Mouse (Mus musculus): Measurements from ENCODE around the gene Nol3. TPM values are rescaled to one million over a fixed set of nuclear protein-coding genes. Genes with fewer than 3 reads are reported as not detected.
"Not testable (repeated sequence)": the region's sequence is repeated elsewhere in the genome, so short reads cannot be mapped to it uniquely, and the experiment has no call there.

Nol3 gene
- total RNA-seq (2021), result 11.5 and 13.4 TPM in 2 replicates
- long read RNA-seq, experiment 1, partial matches to known transcripts, result 2 of 6 reads
- long read RNA-seq, experiment 1, other reads (novel, unspliced or antisense), result 0 of 6 reads
- long read RNA-seq, experiment 2, partial matches to known transcripts, result 10 of 16 reads
- long read RNA-seq, experiment 2, other reads (novel, unspliced or antisense), result 2 of 16 reads

GRCm38 (mm10) chr8:105275840-105276239 lies at the start of gene Nol3:
Gene Nol3, plus strand, starts transcription at chr8:105276140.
- DNase-seq, result no peak

GRCm38 (mm10) chr8:105231503-105232320 lies 44.2 kb upstream of the Nol3 start:
- DNase-seq, result no peak

DNA sequence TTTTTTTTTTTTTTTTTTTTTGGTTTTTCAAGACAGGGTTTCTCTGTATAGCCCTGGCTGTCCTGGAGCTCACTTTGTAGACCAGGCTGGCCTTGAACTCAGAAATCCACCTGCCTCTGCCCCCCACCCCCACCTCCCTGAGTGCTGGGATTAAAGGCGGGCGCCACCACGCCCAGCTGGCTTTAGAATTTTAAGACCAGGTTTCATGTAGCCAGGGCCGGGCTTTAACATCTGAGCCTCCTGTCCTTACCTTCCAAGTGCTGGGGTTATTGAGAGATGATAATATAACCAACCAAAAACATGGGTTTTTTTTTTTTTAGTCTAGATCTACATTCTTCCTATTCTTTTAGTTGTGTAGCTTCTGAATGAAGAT lies 43.6 kb upstream of the Nol3 start:
- not testable (repeated sequence) for DNase-seq

DNA sequence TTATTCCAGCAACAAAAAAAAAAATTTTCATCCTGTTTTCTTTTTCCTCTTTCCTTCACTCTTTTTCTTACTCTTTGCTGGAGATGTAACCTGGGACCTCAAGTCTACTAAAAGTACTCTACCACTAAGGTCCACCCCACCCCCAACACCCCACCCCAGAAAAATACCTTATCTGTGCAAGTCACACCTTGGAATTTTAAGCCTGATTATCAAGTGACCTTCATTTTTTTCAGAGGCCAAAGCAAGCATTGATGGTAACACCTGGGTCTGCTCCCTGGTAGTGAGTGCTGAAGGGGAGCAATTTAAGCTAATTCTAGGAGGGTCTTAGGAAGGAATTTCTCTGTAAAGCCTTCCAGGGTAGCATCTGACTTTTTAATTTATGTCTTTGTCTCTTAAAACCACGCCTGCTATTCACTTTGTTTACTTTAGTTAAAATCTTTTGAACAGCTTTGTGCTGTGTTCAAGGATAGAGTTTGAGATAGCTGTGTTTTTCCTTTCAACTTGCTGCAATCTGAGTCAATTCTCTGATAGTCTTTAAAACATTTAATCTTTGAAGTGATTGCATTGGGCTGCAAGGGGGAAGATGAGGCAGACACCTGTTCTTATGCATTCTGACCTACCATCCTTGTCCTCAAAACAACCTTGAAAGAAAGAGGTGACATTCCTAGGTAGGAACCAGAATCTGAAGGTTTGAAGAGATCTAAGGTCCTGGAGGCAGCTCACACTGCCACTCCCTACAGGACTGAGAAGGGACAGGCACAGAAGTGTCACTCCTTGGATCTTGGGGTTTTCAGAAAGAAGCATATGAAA lies 42.6 kb upstream of the Nol3 start:
- DNase-seq, result no peak

- no peak for DNase-seq
Measured at GRCm38 (mm10) chr8:105235206-105235605, 40.7 kb upstream of the Nol3 start.

- no peak for DNase-seq
Measured at GRCm38 (mm10) chr8:105237442-105238142, 38.3 kb upstream of the Nol3 start.

- DNase-seq, result no peak
Measured at GRCm38 (mm10) chr8:105241016-105241415, 34.9 kb upstream of the Nol3 start.

DNA sequence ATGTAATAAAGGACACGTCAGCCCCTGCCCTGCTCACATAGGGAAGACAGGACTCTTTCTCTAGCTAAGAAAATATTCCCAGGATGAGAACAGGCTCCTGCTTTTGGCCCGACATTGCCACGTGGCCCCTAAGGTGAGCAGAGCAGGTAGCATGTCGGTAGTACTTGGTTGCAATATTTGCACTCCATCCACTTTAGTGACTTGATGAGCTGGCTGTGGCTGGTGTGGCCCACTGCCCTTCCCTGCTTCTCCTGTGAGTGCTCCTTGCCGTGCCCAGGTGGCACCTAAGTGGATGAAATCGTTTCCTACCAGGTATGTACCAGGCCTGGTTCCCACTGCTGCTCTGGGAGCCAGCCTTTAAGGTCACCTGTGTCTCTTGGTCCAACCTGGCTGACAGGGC lies 24.0 kb upstream of the Nol3 start:
- DNase-seq, result no peak

GRCm38 (mm10) chr8:105252680-105253537 lies 23.0 kb upstream of the Nol3 start:
- DNase-seq, result no peak

DNA sequence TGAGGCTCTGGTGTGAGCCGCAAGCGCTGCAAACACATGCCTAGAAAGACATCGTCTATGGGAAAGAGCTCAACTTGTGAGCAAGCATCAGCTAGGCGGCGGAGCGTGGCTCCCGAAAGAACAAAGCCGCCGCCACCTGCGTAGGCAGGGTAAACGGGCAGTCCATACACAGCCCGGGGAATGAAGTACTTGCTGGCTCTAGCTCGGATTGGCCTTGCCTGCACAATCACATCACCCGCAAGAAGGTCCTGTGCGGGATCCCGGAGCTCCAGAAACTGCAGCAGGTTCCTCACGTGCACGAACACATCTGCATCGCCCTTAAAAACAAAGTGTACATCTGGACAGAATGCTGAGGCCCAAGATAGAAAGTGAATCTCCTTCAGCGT lies 22.2 kb upstream of the Nol3 start:
- no peak for DNase-seq

GRCm38 (mm10) chr8:105254152-105254965 lies 21.6 kb upstream of the Nol3 start:
- peak; percentile 94 for DNase-seq

GRCm38 (mm10) chr8:105254966-105255350 lies 21.0 kb upstream of the Nol3 start, which contains the start of gene B3gnt9:
Gene B3gnt9, minus strand, starts transcription at chr8:105255153.
- DNase-seq, result peak; percentile 75

DNA sequence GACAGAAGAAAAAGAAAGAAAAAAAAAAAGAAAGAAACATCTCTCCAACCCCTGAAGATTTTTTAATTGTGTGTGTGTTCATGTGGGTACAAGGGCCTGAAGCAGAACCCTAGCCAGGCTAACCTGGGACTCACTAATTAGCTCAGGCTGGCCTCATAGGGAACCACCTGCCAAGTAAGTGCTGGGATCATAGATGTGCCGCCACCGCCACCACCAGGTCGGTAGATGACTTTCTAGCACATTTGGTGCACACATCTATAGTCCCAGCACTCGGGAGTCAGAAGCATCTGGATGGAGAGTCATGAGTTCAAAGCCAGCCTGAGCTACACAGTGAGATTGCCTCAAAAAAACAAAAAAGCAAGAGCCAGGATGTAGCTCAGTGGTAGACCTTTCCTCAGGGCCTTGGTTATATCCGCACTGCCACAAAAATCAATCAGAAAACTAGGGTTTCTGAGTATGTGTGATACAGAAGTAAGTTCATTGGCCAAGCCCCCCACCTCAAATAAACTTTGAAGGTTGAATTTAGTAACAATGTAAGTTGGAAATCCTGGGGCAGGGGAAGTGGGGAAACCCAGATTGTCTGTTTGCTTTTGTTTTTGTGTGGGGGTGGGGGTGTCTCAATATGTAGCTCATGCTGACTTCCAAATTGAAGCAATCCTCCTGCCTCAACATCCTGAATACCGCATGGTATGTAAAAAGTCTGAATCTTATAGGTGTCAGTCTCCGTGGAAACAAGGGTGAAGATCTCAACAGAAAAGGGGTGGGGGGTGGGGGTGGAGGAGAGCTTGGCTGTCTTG lies 18.4 kb upstream of the Nol3 start:
- no peak for DNase-seq

DNA sequence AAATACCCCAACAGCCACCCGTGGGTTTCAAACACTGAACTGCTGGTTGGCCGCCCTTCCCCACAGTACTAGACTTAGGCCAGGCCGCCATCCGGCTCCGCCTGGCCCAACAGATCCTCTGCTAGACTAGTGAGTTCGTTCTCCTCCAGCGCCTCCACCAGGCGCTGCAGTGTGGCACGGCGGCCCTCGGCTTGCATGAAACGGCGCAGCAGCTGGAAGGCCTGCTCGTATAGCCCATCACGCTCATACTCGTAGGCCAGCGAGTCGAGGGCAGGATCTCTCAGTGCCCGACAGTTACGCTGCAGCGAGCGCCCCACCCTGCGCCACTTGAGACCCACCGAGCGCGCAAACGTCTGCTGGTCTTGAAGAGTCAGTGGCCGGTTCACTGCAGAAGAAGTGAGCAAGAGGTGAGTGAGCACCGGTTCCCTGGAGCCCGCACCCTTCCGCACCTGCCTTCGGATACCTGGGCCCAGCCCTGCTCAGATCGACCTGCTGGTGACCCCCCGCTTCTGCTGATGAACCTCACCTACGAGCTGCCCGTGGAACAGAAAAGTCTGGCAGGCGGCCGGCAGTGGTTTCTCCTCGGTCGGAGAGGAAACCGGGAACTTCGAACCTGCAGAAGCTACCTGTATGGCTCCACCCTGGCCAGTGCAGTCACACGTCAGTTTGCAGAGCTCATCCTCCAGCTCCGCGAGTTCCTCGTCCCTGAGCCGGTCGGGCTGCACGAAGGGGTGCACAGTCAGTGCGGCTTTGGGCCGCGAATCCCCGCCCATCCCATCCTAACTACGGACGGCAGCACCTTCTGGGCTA lies 16.8 kb upstream of the Nol3 start:
- peak; percentile 21 for DNase-seq

GRCm38 (mm10) chr8:105259721-105260320 lies 16.1 kb upstream of the Nol3 start:
- peak; percentile 90 for DNase-seq

- DNase-seq, result no peak
Measured at GRCm38 (mm10) chr8:105260371-105261099, 15.4 kb upstream of the Nol3 start.

- DNase-seq, result no peak
Measured at GRCm38 (mm10) chr8:105261326-105261980, 14.5 kb upstream of the Nol3 start.

All from adrenal gland, postnatal 14 days (tissue).